Mouse (Mus musculus) embryonic facial prominence, embryonic 13.5 days (tissue): ENCODE data around the gene Epas1. TPM values are rescaled to one million over a fixed set of nuclear protein-coding genes. Genes with fewer than 3 reads are reported as not detected.

Source experiments
- polyA plus RNA-seq: library from polyadenylated mRNA; unstranded; fragments of >200 nt; fragmentation: Nextera tagmentation; extraction: Ambion mirVana; gene quantifications from 2 replicates; pipeline ENCODE4 v1.2.1, GENCODE M21; 2015

Epas1 gene
- polyA plus RNA-seq, 1 experiment from 2014 or later, result 3.0 TPM

Other genes with a start within 250 kb of the Epas1 start
- gene Gm10309, start 248.5 kb upstream of the Epas1 start, polyA plus RNA-seq, result 0.44 and 0.51 TPM in 2 replicates
- gene Tmem247, start 163.6 kb downstream of the Epas1 start, polyA plus RNA-seq, result not detected in 2 replicates
- not detected in 2 replicates for gene Atp6v1e2, start 194.2 kb downstream of the Epas1 start, polyA plus RNA-seq
- gene Rhoq, start 209.4 kb downstream of the Epas1 start, polyA plus RNA-seq, result 18.2 and 22.5 TPM in 2 replicates